Mouse (Mus musculus) heart, embryonic 13.5 days (tissue): ENCODE measurements around the gene Gm20425. TPM values are rescaled to one million over a fixed set of nuclear protein-coding genes. Genes with fewer than 3 reads are reported as not detected.

Experiments
- ATAC-seq: fragments of 200-750 bp; cut with Nextera tagmentation; 2 replicates; pipeline ENCODE4 v1.8.0; 2017; ENCODE audit warnings: moderate TSS enrichment; ENCODE audit not compliant: insufficient number of reproducible peaks, low FRiP score, low TSS enrichment; ENCODE audit errors: extremely low read depth
- H3K27ac ChIP-seq: fragments of 300-500 bp; sonication (generic); replicated peaks from 2 replicates; pipeline ENCODE4 v1.5.1; 2015; ENCODE audit warnings: moderate library complexity, mild to moderate bottlenecking, inconsistent platforms
- H3K27me3 ChIP-seq: fragments of 300-500 bp; sonication (generic); replicated peaks from 2 replicates; pipeline ENCODE4 v1.6.1; 2015; ENCODE audit warnings: mild to moderate bottlenecking, inconsistent platforms
- H3K36me3 ChIP-seq: fragments of 300-500 bp; sonication (generic); 2 replicates; pipeline ENCODE4 v1.6.1; 2015; ENCODE audit warnings: mild to moderate bottlenecking, inconsistent platforms
- H3K4me1 ChIP-seq: fragments of 300-500 bp; sonication (generic); 2 replicates; pipeline ENCODE4 v1.6.1; 2015; ENCODE audit warnings: inconsistent platforms
- H3K4me2 ChIP-seq: fragments of 300-500 bp; sonication (generic); 2 replicates; pipeline ENCODE4 v1.6.1; 2015; ENCODE audit warnings: inconsistent platforms, mild to moderate bottlenecking, moderate library complexity
- H3K4me3 ChIP-seq: fragments of 300-500 bp; sonication (generic); 2 replicates; pipeline ENCODE4 v1.5.1; 2015; ENCODE audit warnings: moderate library complexity, mild to moderate bottlenecking, inconsistent platforms
- H3K9ac ChIP-seq: fragments of 300-500 bp; sonication (generic); 2 replicates; pipeline ENCODE4 v1.6.1; 2015; ENCODE audit warnings: inconsistent platforms, mild to moderate bottlenecking, moderate library complexity
- H3K9me3 ChIP-seq: fragments of 300-500 bp; sonication (generic); 2 replicates; pipeline ENCODE4 v1.6.1; 2016; ENCODE audit warnings: inconsistent platforms
- WGBS: fragments of 180-500 bp; shearing (Covaris S2); methylation state at CpG from one replicate; pipeline ENCODE4 v1.1.7; 2015; ENCODE audit warnings: mixed read lengths; 5-methylcytosine and 5-hydroxymethylcytosine counted together
- polyA plus RNA-seq: library from polyadenylated mRNA; unstranded; fragments of >200 nt; fragmentation: Nextera tagmentation; extraction: Ambion mirVana; gene quantifications from 2 replicates; pipeline ENCODE4 v1.2.1, GENCODE M21; 2015

Gene Gm20425
- polyA plus RNA-seq, 1 experiment from 2014 or later, result not detected

GRCm38 (mm10) chr9:103239471-103239870, 9.4 kb upstream of the Gm20425 start:
- WGBS, result 76% methylated on average over 6 of the region's 6 CpGs
- ATAC-seq, result no peak

GRCm38 (mm10) chr9:103234565-103235165, 4.6 kb upstream of the Gm20425 start:
- H3K27me3 ChIP-seq, result no peaks in the 10 kb centered on the region
- no peaks in the 10 kb centered on the region for H3K9me3 ChIP-seq
- ATAC-seq, result no peak
- no peak overlapping the region for H3K9ac ChIP-seq
- peaks cover 13% of the 10 kb centered on the region for H3K4me1 ChIP-seq
- no peaks in the 10 kb centered on the region for H3K36me3 ChIP-seq
- no peak overlapping the region for H3K4me2 ChIP-seq
- H3K27ac ChIP-seq, result no peak overlapping the region
- WGBS, result 67% methylated on average over 7 of the region's 7 CpGs
- H3K4me3 ChIP-seq, result no peak overlapping the region

More at GRCm38 (mm10) chr9:103239471-103239870, 9.4 kb upstream of the Gm20425 start:
- Histone ChIP-seq H3K9me3 (no peaks in the 10 kb centered on the region), H3K27ac (no peak overlapping the region), H3K27me3 (0 out of 2 replicates have a peak, but pooled peaks cover 9% of the 10 kb centered on the region), H3K36me3 (no peaks in the 10 kb centered on the region), H3K4me2 (no peak overlapping the region), H3K4me1 (no peaks in the 10 kb centered on the region), H3K4me3 (no peak overlapping the region), H3K9ac (no peak overlapping the region)

GRCm38 (mm10) chr9:103234059-103234458, 4.0 kb upstream of the Gm20425 start:
- Histone ChIP-seq H3K27ac (no peak overlapping the region), H3K27me3 (no peaks in the 10 kb centered on the region), H3K9me3 (no peaks in the 10 kb centered on the region), H3K4me2 (no peak overlapping the region), H3K9ac (peak overlapping the region; percentile 24; the same call in 1 of the 2 replicates), H3K36me3 (no peaks in the 10 kb centered on the region), H3K4me1 (peaks cover 13% of the 10 kb centered on the region), H3K4me3 (no peak overlapping the region)
- 52% methylated on average over 7 of the region's 7 CpGs for WGBS
- ATAC-seq, result no peak

- no peak overlapping the region for H3K4me3 ChIP-seq
- H3K9ac ChIP-seq, result no peak overlapping the region
- no peak overlapping the region for H3K4me2 ChIP-seq
- peaks cover 13% of the 10 kb centered on the region for H3K4me1 ChIP-seq
- H3K36me3 ChIP-seq, result no peaks in the 10 kb centered on the region
- no peak overlapping the region for H3K27ac ChIP-seq
- no peaks in the 10 kb centered on the region for H3K9me3 ChIP-seq
- ATAC-seq, result no peak; the same call in 1 of the 2 replicates
- WGBS, result 41% methylated on average over 7 of the region's 7 CpGs
- peaks cover under 1% of the 10 kb centered on the region; the same call in 1 of the 2 replicates for H3K27me3 ChIP-seq
Observed at GRCm38 (mm10) chr9:103233006-103233395, 2.9 kb upstream of the Gm20425 start.

- WGBS, result 86% methylated on average over 7 of the region's 7 CpGs
- Histone ChIP-seq H3K9ac (no peak overlapping the region), H3K9me3 (no peaks in the 10 kb centered on the region)
Observed at GRCm38 (mm10) chr9:103232232-103233005, 2.3 kb upstream of the Gm20425 start.

GRCm38 (mm10) chr9:103229037-103229867, 855 bp downstream of the Gm20425 start:
- 77% methylated on average over 15 of the region's 15 CpGs for WGBS
- Histone ChIP-seq H3K36me3 (no peaks in the 10 kb centered on the region), H3K9ac (no peak overlapping the region), H3K27me3 (peaks cover 6% of the 10 kb centered on the region; the same call in 1 of the 2 replicates), H3K27ac (no peak overlapping the region), H3K4me1 (peaks cover 13% of the 10 kb centered on the region), H3K9me3 (no peaks in the 10 kb centered on the region), H3K4me3 (peak overlapping the region; percentile 35; the same call in 1 of the 2 replicates), H3K4me2 (peak overlapping the region; percentile 60)
- ATAC-seq, result no peak

More at GRCm38 (mm10) chr9:103232232-103233005, 2.3 kb upstream of the Gm20425 start:
- H3K4me2 ChIP-seq, result no peak overlapping the region
- H3K27me3 ChIP-seq, result peaks cover 6% of the 10 kb centered on the region; the same call in 1 of the 2 replicates
- no peak for ATAC-seq
- no peak overlapping the region for H3K4me3 ChIP-seq
- H3K4me1 ChIP-seq, result peaks cover 13% of the 10 kb centered on the region
- H3K27ac ChIP-seq, result no peak overlapping the region
- H3K36me3 ChIP-seq, result no peaks in the 10 kb centered on the region

- Histone ChIP-seq H3K4me1 (peaks cover 13% of the 10 kb centered on the region), H3K36me3 (no peaks in the 10 kb centered on the region), H3K4me3 (no peak overlapping the region), H3K27me3 (peaks cover 6% of the 10 kb centered on the region; the same call in 1 of the 2 replicates), H3K4me2 (no peak overlapping the region), H3K9me3 (no peaks in the 10 kb centered on the region), H3K27ac (no peak overlapping the region), H3K9ac (no peak overlapping the region)
- no peak for ATAC-seq
- 78% methylated on average over 13 of the region's 13 CpGs for WGBS
Observed at GRCm38 (mm10) chr9:103228370-103229003, 1.6 kb downstream of the Gm20425 start.

GRCm38 (mm10) chr9:103227760-103228159, 2.3 kb downstream of the Gm20425 start:
- H3K9me3 ChIP-seq, result no peaks in the 10 kb centered on the region
- H3K4me3 ChIP-seq, result no peak overlapping the region
- H3K4me2 ChIP-seq, result no peak overlapping the region
- WGBS, result 88% methylated on average over 16 of the region's 16 CpGs
- H3K36me3 ChIP-seq, result no peaks in the 10 kb centered on the region
- peaks cover 6% of the 10 kb centered on the region; the same call in 1 of the 2 replicates for H3K27me3 ChIP-seq
- ATAC-seq, result no peak
- no peak overlapping the region for H3K27ac ChIP-seq
- H3K9ac ChIP-seq, result no peak overlapping the region
- H3K4me1 ChIP-seq, result peaks cover 13% of the 10 kb centered on the region

GRCm38 (mm10) chr9:103226806-103227205, 3.3 kb downstream of the Gm20425 start:
- no peak for ATAC-seq
- Histone ChIP-seq H3K36me3 (no peaks in the 10 kb centered on the region), H3K4me1 (peaks cover 13% of the 10 kb centered on the region), H3K4me3 (no peak overlapping the region), H3K9me3 (no peaks in the 10 kb centered on the region), H3K4me2 (no peak overlapping the region), H3K27me3 (peaks cover 6% of the 10 kb centered on the region; the same call in 1 of the 2 replicates), H3K27ac (no peak overlapping the region), H3K9ac (no peak overlapping the region)
- 84% methylated on average over 15 of the region's 15 CpGs for WGBS

- ATAC-seq, result no peak
- Histone ChIP-seq H3K9ac (no peak overlapping the region), H3K36me3 (no peaks in the 10 kb centered on the region), H3K4me1 (peaks cover 6% of the 10 kb centered on the region), H3K27me3 (peaks cover 6% of the 10 kb centered on the region; the same call in 1 of the 2 replicates), H3K27ac (no peak overlapping the region), H3K9me3 (no peaks in the 10 kb centered on the region), H3K4me2 (no peak overlapping the region), H3K4me3 (no peak overlapping the region)
- WGBS, result 57% methylated on average over 3 of the region's 3 CpGs
Observed at GRCm38 (mm10) chr9:103225464-103225863, 4.6 kb downstream of the Gm20425 start.
